Mouse (Mus musculus): ENCODE data around the gene Gm364. TPM values are rescaled to one million over a fixed set of nuclear protein-coding genes. Genes with fewer than 3 reads are reported as not detected.

Gene Gm364
- not detected in 2 replicates for polyA plus RNA-seq (2015; fragmentation: Nextera tagmentation; extraction: Ambion mirVana)

- Histone ChIP-seq H3K4me2 (ENCODE audit: low read depth, low read length) (no peak within 1 kb of the TSS), H3K4me3 (ENCODE audit: low read length) (no peak within 1 kb of the TSS), H3K4me1 (ENCODE audit: control insufficient read depth, insufficient read depth, low read length) (no peaks in the 10 kb centered on the region), H3K27me3 (ENCODE audit: control insufficient read depth, insufficient read depth, low read length) (no peaks in the 10 kb centered on the region), H3K27ac (ENCODE audit: low read length) (no peak within 1 kb of the TSS), H3K9me3 (replicated peaks; ENCODE audit: control insufficient read depth, low read length) (no peaks in the 10 kb centered on the region), H3K9ac (ENCODE audit: low read length) (no peak within 1 kb of the TSS), H3K36me3 (ENCODE audit: control insufficient read depth, insufficient read depth) (no peaks in the 10 kb centered on the region)
- WGBS, result 87% methylated on average over 12 of the region's 12 CpGs
- no peak for ATAC-seq (replicated peaks; ENCODE audit: extremely low read depth, insufficient read depth, low FRiP score)
Observed at GRCm38 (mm10) chrX:57408769-57409168, at the start of gene Gm364. Gene Gm364, plus strand, starts transcription at chrX:57409154.

DNA sequence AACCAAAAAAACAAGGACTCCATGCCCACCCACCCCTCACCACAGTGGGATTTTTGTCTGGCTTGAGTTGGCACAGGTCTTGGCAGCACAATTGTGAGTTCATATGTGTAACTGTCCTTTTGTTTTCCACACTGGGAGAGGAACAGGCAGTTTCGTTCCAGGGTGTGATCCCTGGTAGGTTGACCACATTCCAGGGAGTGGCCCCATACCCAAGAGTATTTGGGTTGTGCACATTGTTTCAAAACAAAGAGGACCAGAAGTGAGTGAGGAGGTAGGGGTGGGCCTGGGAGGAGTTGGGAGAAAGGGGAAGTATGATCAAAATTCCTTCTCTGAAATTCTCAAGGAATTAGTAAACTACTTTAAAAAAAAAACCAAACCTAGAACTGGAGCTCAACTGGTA, 49.6 kb upstream of the Gm364 start:
- Histone ChIP-seq H3K9ac (ENCODE audit: low read length) (no peak overlapping the region), H3K27me3 (ENCODE audit: control insufficient read depth, insufficient read depth, low read length) (no peaks in the 10 kb centered on the region), H3K4me3 (ENCODE audit: low read length) (no peak overlapping the region), H3K4me2 (ENCODE audit: low read depth, low read length) (no peak overlapping the region), H3K27ac (ENCODE audit: low read length) (no peak overlapping the region), H3K4me1 (ENCODE audit: control insufficient read depth, insufficient read depth, low read length) (no peaks in the 10 kb centered on the region), H3K9me3 (replicated peaks; ENCODE audit: control insufficient read depth, low read length) (no peaks in the 10 kb centered on the region), H3K36me3 (ENCODE audit: control insufficient read depth, insufficient read depth) (no peaks in the 10 kb centered on the region)
- ATAC-seq (replicated peaks; ENCODE audit: extremely low read depth, insufficient read depth, low FRiP score), result no peak
- WGBS, result 70% methylated on average over 1 of the region's 1 CpGs

- H3K4me3 ChIP-seq (ENCODE audit: low read length), result no peak overlapping the region
- 64% methylated on average over 2 of the region's 2 CpGs for WGBS
- no peaks in the 10 kb centered on the region for H3K36me3 ChIP-seq (ENCODE audit: control insufficient read depth, insufficient read depth)
- H3K4me2 ChIP-seq (ENCODE audit: low read depth, low read length), result no peak overlapping the region
- no peaks in the 10 kb centered on the region for H3K4me1 ChIP-seq (ENCODE audit: control insufficient read depth, insufficient read depth, low read length)
- no peaks in the 10 kb centered on the region for H3K27me3 ChIP-seq (ENCODE audit: control insufficient read depth, insufficient read depth, low read length)
- no peak for ATAC-seq (replicated peaks; ENCODE audit: extremely low read depth, insufficient read depth, low FRiP score)
- no peak overlapping the region for H3K27ac ChIP-seq (ENCODE audit: low read length)
- no peak overlapping the region for H3K9ac ChIP-seq (ENCODE audit: low read length)
- H3K9me3 ChIP-seq (replicated peaks; ENCODE audit: control insufficient read depth, low read length), result no peaks in the 10 kb centered on the region
Observed at GRCm38 (mm10) chrX:57364891-57365569, 43.9 kb upstream of the Gm364 start.

DNA sequence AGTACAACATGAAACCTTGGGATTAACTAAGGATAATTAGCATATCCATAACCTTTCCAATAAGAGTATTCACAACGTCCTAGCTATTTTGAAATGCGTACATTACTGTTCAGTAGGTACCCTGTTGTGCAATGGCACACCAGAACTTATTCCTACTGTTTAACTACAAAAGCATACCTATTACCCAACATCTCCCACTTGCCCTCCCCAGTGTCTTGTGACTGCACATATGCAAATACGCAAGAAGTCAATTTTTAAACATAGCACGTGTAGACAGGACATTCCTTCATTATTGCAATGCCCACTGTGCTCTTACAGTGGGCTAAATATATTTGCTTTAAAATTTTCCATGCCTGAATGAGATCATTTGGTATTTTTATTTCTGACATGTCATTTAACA, 36.0 kb upstream of the Gm364 start:
- 64% methylated on average over 4 of the region's 4 CpGs for WGBS

GRCm38 (mm10) chrX:57373543-57373942, 35.4 kb upstream of the Gm364 start:
- peaks cover 8% of the 10 kb centered on the region for H3K36me3 ChIP-seq (ENCODE audit: control insufficient read depth, insufficient read depth)
- no peak overlapping the region for H3K27ac ChIP-seq (ENCODE audit: low read length)
- no peak overlapping the region for H3K4me2 ChIP-seq (ENCODE audit: low read depth, low read length)
- WGBS, result 87% methylated on average over 2 of the region's 2 CpGs
- H3K9ac ChIP-seq (ENCODE audit: low read length), result no peak overlapping the region
- no peaks in the 10 kb centered on the region for H3K4me1 ChIP-seq (ENCODE audit: control insufficient read depth, insufficient read depth, low read length)
- H3K9me3 ChIP-seq (replicated peaks; ENCODE audit: control insufficient read depth, low read length), result no peaks in the 10 kb centered on the region
- H3K4me3 ChIP-seq (ENCODE audit: low read length), result no peak overlapping the region
- ATAC-seq (replicated peaks; ENCODE audit: extremely low read depth, insufficient read depth, low FRiP score), result no peak
- H3K27me3 ChIP-seq (ENCODE audit: control insufficient read depth, insufficient read depth, low read length), result no peaks in the 10 kb centered on the region

More for the DNA sequence above, 36.0 kb upstream of the Gm364 start:
- H3K27ac ChIP-seq (ENCODE audit: low read length), result no peak overlapping the region
- no peak for ATAC-seq (replicated peaks; ENCODE audit: extremely low read depth, insufficient read depth, low FRiP score)
- peaks cover 6% of the 10 kb centered on the region; the same call in 1 of the 2 replicates for H3K36me3 ChIP-seq (ENCODE audit: control insufficient read depth, insufficient read depth)
- H3K9ac ChIP-seq (ENCODE audit: low read length), result no peak overlapping the region
- H3K4me2 ChIP-seq (ENCODE audit: low read depth, low read length), result no peak overlapping the region
- H3K27me3 ChIP-seq (ENCODE audit: control insufficient read depth, insufficient read depth, low read length), result no peaks in the 10 kb centered on the region
- no peak overlapping the region for H3K4me3 ChIP-seq (ENCODE audit: low read length)
- H3K9me3 ChIP-seq (replicated peaks; ENCODE audit: control insufficient read depth, low read length), result no peaks in the 10 kb centered on the region
- H3K4me1 ChIP-seq (ENCODE audit: control insufficient read depth, insufficient read depth, low read length), result no peaks in the 10 kb centered on the region

- Histone ChIP-seq H3K27ac (ENCODE audit: low read length) (no peak overlapping the region), H3K4me3 (ENCODE audit: low read length) (no peak overlapping the region), H3K9ac (ENCODE audit: low read length) (no peak overlapping the region), H3K4me1 (ENCODE audit: control insufficient read depth, insufficient read depth, low read length) (no peaks in the 10 kb centered on the region), H3K36me3 (ENCODE audit: control insufficient read depth, insufficient read depth) (peaks cover 12% of the 10 kb centered on the region), H3K4me2 (ENCODE audit: low read depth, low read length) (no peak overlapping the region), H3K27me3 (ENCODE audit: control insufficient read depth, insufficient read depth, low read length) (no peaks in the 10 kb centered on the region), H3K9me3 (replicated peaks; ENCODE audit: control insufficient read depth, low read length) (no peaks in the 10 kb centered on the region)
- WGBS, result 79% methylated on average over 2 of the region's 2 CpGs
- no peak for ATAC-seq (replicated peaks; ENCODE audit: extremely low read depth, insufficient read depth, low FRiP score)
Observed at GRCm38 (mm10) chrX:57374029-57374428, 34.9 kb upstream of the Gm364 start.

- peaks cover 22% of the 10 kb centered on the region for H3K36me3 ChIP-seq (ENCODE audit: control insufficient read depth, insufficient read depth)
- H3K27me3 ChIP-seq (ENCODE audit: control insufficient read depth, insufficient read depth, low read length), result no peaks in the 10 kb centered on the region
- WGBS, result 72% methylated on average over 3 of the region's 3 CpGs
- H3K9ac ChIP-seq (ENCODE audit: low read length), result no peak overlapping the region
- no peak overlapping the region for H3K27ac ChIP-seq (ENCODE audit: low read length)
- H3K9me3 ChIP-seq (replicated peaks; ENCODE audit: control insufficient read depth, low read length), result no peaks in the 10 kb centered on the region
- no peak overlapping the region for H3K4me2 ChIP-seq (ENCODE audit: low read depth, low read length)
- no peak for ATAC-seq (replicated peaks; ENCODE audit: extremely low read depth, insufficient read depth, low FRiP score)
- no peaks in the 10 kb centered on the region for H3K4me1 ChIP-seq (ENCODE audit: control insufficient read depth, insufficient read depth, low read length)
- no peak overlapping the region for H3K4me3 ChIP-seq (ENCODE audit: low read length)
Observed at GRCm38 (mm10) chrX:57377096-57377495, 31.9 kb upstream of the Gm364 start.

DNA sequence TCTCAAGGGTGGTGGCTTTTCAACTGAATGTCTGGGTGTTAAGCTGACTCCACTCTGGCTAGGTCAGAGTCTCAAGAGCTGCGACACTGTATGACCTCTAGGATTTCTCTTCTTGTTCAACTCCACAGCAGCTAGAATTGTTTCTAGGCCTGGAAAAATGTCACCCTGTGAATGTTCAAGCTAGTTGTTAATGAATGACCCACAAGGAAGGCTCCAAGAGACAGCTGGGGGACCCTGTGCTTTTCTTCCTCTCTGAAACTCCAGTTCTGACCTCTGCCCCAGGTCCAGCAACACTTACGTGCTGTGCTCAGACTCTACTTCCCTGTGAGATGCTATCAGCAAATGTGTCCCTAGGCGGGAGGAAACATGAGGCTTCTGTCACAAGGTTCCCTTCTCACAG, 30.4 kb upstream of the Gm364 start:
- ATAC-seq (replicated peaks; ENCODE audit: extremely low read depth, insufficient read depth, low FRiP score), result no peak
- no peak overlapping the region for H3K4me3 ChIP-seq (ENCODE audit: low read length)
- 80% methylated on average over 3 of the region's 3 CpGs for WGBS
- no peak overlapping the region for H3K9ac ChIP-seq (ENCODE audit: low read length)
- H3K4me1 ChIP-seq (ENCODE audit: control insufficient read depth, insufficient read depth, low read length), result no peaks in the 10 kb centered on the region
- H3K27ac ChIP-seq (ENCODE audit: low read length), result no peak overlapping the region
- no peaks in the 10 kb centered on the region for H3K27me3 ChIP-seq (ENCODE audit: control insufficient read depth, insufficient read depth, low read length)
- H3K9me3 ChIP-seq (replicated peaks; ENCODE audit: control insufficient read depth, low read length), result no peaks in the 10 kb centered on the region
- H3K4me2 ChIP-seq (ENCODE audit: low read depth, low read length), result no peak overlapping the region
- peaks cover 25% of the 10 kb centered on the region for H3K36me3 ChIP-seq (ENCODE audit: control insufficient read depth, insufficient read depth)

DNA sequence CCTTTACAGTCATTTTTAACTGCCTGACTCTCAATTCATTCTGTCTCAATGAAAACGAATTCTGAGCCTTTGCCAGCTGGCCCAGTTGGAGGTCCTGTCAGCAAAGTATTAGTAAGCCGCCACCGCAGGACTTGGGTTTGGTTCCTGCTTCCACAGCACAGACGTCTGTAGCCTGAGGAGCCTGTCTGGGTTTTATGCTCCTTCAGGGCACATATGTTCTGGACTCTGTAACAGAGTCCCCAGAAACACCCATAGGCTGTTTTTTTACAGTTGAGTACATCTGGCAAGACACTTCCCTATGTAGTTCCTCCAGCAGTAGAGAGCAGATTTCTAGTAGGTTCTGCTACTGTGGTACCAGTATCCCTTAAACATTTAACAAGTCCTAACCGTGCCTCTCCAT, 28.0 kb upstream of the Gm364 start:
- Histone ChIP-seq H3K9me3 (replicated peaks; ENCODE audit: control insufficient read depth, low read length) (no peaks in the 10 kb centered on the region), H3K36me3 (ENCODE audit: control insufficient read depth, insufficient read depth) (peaks cover 36% of the 10 kb centered on the region)
- WGBS, result 77% methylated on average over 5 of the region's 5 CpGs

More for the DNA sequence above, 28.0 kb upstream of the Gm364 start:
- no peaks in the 10 kb centered on the region for H3K27me3 ChIP-seq (ENCODE audit: control insufficient read depth, insufficient read depth, low read length)
- ATAC-seq (replicated peaks; ENCODE audit: extremely low read depth, insufficient read depth, low FRiP score), result no peak
- no peak overlapping the region for H3K9ac ChIP-seq (ENCODE audit: low read length)
- no peak overlapping the region for H3K4me3 ChIP-seq (ENCODE audit: low read length)
- no peak overlapping the region for H3K4me2 ChIP-seq (ENCODE audit: low read depth, low read length)
- H3K27ac ChIP-seq (ENCODE audit: low read length), result no peak overlapping the region
- H3K4me1 ChIP-seq (ENCODE audit: control insufficient read depth, insufficient read depth, low read length), result no peaks in the 10 kb centered on the region

Data from heart, embryonic 16.5 days (tissue).